Mouse (Mus musculus) kidney, adult 2 months (tissue): ENCODE measurements around the gene Cox19.

Source experiments
- CTCF ChIP-seq: fragments of 200-500 bp; conservative IDR thresholded peaks from 2 replicates; pipeline ENCODE4 v1.5.1; 2011; ENCODE audit warnings: low read depth, mild to moderate bottlenecking, control low read depth, low read length, moderate library complexity, mixed read lengths; ENCODE audit not compliant: insufficient read depth, insufficient read length
- POLR2A ChIP-seq: fragments of 200-500 bp; IDR thresholded peaks from one replicate; pipeline ENCODE4 v1.6.1; 2011; ENCODE audit warnings: low read depth, low read length, control low read depth

GRCm38 (mm10) chr5:139397359-139397916 is 46.2 kb upstream of the Cox19 start:
- no peak for TF ChIP-seq CTCF
- TF ChIP-seq POLR2A, result no peak
